Mouse (Mus musculus) CD4-positive naive resting alpha-beta T cell, adult 57 days (primary cell): ENCODE data around the gene Mymx. TPM values are rescaled to one million over a fixed set of nuclear protein-coding genes. Genes with fewer than 3 reads are reported as not detected.

Experiments used
- total RNA-seq: library from RNA; stranded (reverse); gene quantifications from one replicate; pipeline ENCODE4 v1.2.4, GENCODE M21; 2023

Gene Mymx
- not detected for total RNA-seq

GRCm38 (mm10) chr17:45601877-45602304, at the start of gene Mymx:
Gene Mymx (minus strand): TSS chr17:45602102.

GRCm38 (mm10) chr17:45599446-45600242, 2.3 kb downstream of the Mymx start, which contains the start of gene Slc29a1:
Gene Slc29a1 (minus strand): TSS chr17:45599606.

GRCm38 (mm10) chr17:45573087-45573779, 28.7 kb downstream of the Mymx start, which contains the start of gene Hsp90ab1:
Gene Hsp90ab1 (minus strand): TSS chr17:45573271.

GRCm38 (mm10) chr17:45563655-45564530, 38.0 kb downstream of the Mymx start, which contains the start of gene Slc35b2:
Gene Slc35b2 (plus strand): TSS chr17:45563874.

GRCm38 (mm10) chr17:45555452-45556106, 46.3 kb downstream of the Mymx start, which contains the start of gene Nfkbie:
Gene Nfkbie (plus strand): TSS chr17:45555703.

Other genes with a start within 250 kb of the Mymx start
- gene Cdc5l, start 168.4 kb downstream of the Mymx start, total RNA-seq = 83.4 TPM
- gene Spats1, start 126.7 kb downstream of the Mymx start, total RNA-seq = not detected
- gene Aars2, start 95.3 kb downstream of the Mymx start, total RNA-seq = 17.9 TPM
- gene Tcte1, start 78.7 kb downstream of the Mymx start, total RNA-seq = not detected
- gene Tmem151b, start 52.4 kb downstream of the Mymx start, total RNA-seq = 0.12 TPM
- 36.3 TPM for gene Nfkbie, start 46.4 kb downstream of the Mymx start, total RNA-seq
- 21.3 TPM for gene Slc35b2, start 38.2 kb downstream of the Mymx start, total RNA-seq
- 1,076 TPM for gene Hsp90ab1, start 28.8 kb downstream of the Mymx start, total RNA-seq
- gene Slc29a1, start 2.5 kb downstream of the Mymx start, total RNA-seq = 25.8 TPM
- not detected for gene Capn11, start 57.2 kb upstream of the Mymx start, total RNA-seq
- 29.8 TPM for gene Mrpl14, start 84.2 kb upstream of the Mymx start, total RNA-seq
- 42.4 TPM for gene Tmem63b, start 84.8 kb upstream of the Mymx start, total RNA-seq
- gene 1600014C23Rik, start 131.7 kb upstream of the Mymx start, total RNA-seq = not detected